In genomic region chr11:57434153-57434552, GRCm38 (mm10) we compare ENCODE assay signal across 11 mouse cellular contexts.
A peak's percentile ranks its signal among the peaks of the same experiment; 100 is the strongest.
DNase-seq lines count a peak whose midpoint lies in the region; TF ChIP-seq lines count a peak whose summit lies in the region.
"Had no signal": no experiment of that assay in that cellular context is flagged by ENCODE, and none has a peak within 500 bp of the region (broad histone marks: within the 10 kb centered on the region; RNA-seq: fewer than 3 reads in every experiment).

No protein-coding gene starts in this region.

- H3K27ac ChIP-seq in gastrocnemius, adult 2 months, result no peak overlapping the region
- H3K27ac ChIP-seq: limb, embryonic 13.5 days had no signal

- no peak for TF ChIP-seq CTCF in gastrocnemius, adult 2 months (IDR thresholded peaks at IDR 0.05)

- intact Hi-C loops in gastrocnemius, adult 2 months (cut with DNase I), result no loop called here

- no peak overlapping the region for H3K4me3 ChIP-seq in gastrocnemius, adult 2 months
- H3K4me3 ChIP-seq: heart, embryonic 12.5 days; limb, embryonic 13.5 days had no signal

- DNase-seq in gastrocnemius, postnatal 10 days, result peak; percentile 34
- no peak for DNase-seq in gastrocnemius, adult 2 months
- peak; percentile 9 for DNase-seq in ovary, postnatal 10 days (ENCODE audit: low spot score)
- DNase-seq in ovary, adult 18-20 months (ENCODE audit: low spot score), result no peak
- peak; percentile 7 for DNase-seq in induced T-regulatory cell, adult 2 months (ENCODE audit: low read depth)
- no peak for DNase-seq in layer of hippocampus, postnatal 25 days (ENCODE audit: extremely low spot score in 1 of 2, low spot score in 1 of 2)
- no peak for DNase-seq in right cerebral cortex, postnatal 4 days
- DNase-seq in right cerebral cortex, postnatal 10 days (ENCODE audit: low spot score in 2 of 2), result no peak
- DNase-seq: cerebellum, postnatal 25 days had no signal

Comparison
In these comparisons a context has a peak if more than half of its experiments do, and no peak if none do; other contexts are left out.
1. DNase-seq: peak in gastrocnemius, postnatal 10 days (single experiment), ovary, postnatal 10 days (single experiment) and induced T-regulatory cell, adult 2 months (single experiment); none in gastrocnemius, adult 2 months (single experiment), ovary, adult 18-20 months (single experiment), layer of hippocampus, postnatal 25 days (0 of 2), right cerebral cortex, postnatal 4 days (single experiment) and right cerebral cortex, postnatal 10 days (0 of 2).